ENCODE assay signal across 10 mouse cellular contexts in the genomic region with DNA sequence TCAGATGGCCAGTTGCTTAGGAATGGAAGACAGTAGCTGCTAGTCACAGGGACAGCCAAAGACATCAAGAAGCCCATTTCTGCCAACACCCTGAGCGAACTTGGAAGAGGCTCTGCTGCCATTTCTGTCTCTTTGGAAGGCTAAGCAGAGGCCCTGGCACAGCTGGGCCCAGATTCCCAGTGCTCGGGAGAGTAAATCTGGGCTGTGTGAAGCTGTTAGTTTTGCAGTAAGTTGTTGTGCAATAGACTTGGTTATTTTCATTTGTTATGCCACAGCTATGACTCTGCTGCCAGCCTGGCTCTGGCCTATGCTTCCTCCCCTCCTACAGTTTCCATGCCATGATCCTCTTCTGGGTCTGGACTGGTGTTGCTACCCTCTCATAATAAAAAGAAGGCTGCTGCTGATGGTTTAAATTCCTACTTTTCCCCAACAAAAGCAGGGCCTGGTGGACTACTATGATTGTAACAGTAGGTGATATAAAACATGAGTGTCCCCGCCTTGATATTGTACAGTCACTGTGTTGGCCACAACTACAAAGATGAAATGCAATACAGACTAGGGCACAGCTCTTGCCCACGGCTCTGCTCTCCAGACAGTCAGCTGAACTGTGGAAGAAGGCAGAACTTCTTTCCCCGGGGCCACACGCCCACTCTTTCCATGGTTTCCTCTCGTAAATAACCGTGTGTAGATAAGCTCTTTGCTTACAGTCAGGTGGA.
DNase-seq lines count a peak whose midpoint lies in the region; ATAC-seq and TF ChIP-seq lines count a peak whose summit lies in the region.
"Had no signal": no experiment of that assay in that cellular context is flagged by ENCODE, and none has a peak within 500 bp of the region (broad histone marks: within the 10 kb centered on the region; RNA-seq: fewer than 3 reads in every experiment).

No protein-coding gene starts in this region.

- 0 out of 2 replicates have a peak, but pooled peaks have one; percentile 11 for ATAC-seq in cerebellum, adult (ENCODE audit: insufficient number of reproducible peaks, low FRiP score, low TSS enrichment)
- ATAC-seq in midbrain, embryonic 11.5 days (ENCODE audit: low FRiP score): no peak
- ATAC-seq in midbrain, postnatal 0 days (ENCODE audit: low FRiP score): no peak
- ATAC-seq: midbrain, embryonic 15.5 days had no signal

- H3K4me3 ChIP-seq in midbrain, embryonic 11.5 days (ENCODE audit: low read depth, low read length): no peak overlapping the region
- no peak overlapping the region for H3K4me3 ChIP-seq in midbrain, postnatal 0 days (ENCODE audit: low read depth, low read length)
- no peak overlapping the region for H3K4me3 ChIP-seq in myocyte
- H3K4me3 ChIP-seq: hindbrain, embryonic 13.5 days; midbrain, embryonic 15.5 days had no signal

- TF ChIP-seq CTCF in midbrain, postnatal 0 days (IDR thresholded peaks at IDR 0.05): no peak

- no peaks in the 10 kb centered on the region for H3K79me2 ChIP-seq in myocyte (ENCODE audit: control insufficient read depth, insufficient read depth)

- no peaks in the 10 kb centered on the region for H3K36me3 ChIP-seq in midbrain, embryonic 11.5 days (ENCODE audit: control insufficient read depth, insufficient read depth, low read length)
- no peaks in the 10 kb centered on the region for H3K36me3 ChIP-seq in midbrain, postnatal 0 days (ENCODE audit: insufficient read depth, low read length)
- H3K36me3 ChIP-seq in myocyte (ENCODE audit: control insufficient read depth, insufficient read depth): no peaks in the 10 kb centered on the region
- H3K36me3 ChIP-seq: hindbrain, embryonic 13.5 days; midbrain, embryonic 15.5 days had no signal

- DNase-seq in cerebellum, postnatal 4 days (ENCODE audit: low spot score in 2 of 2): no peak
- peak; percentile 62 for DNase-seq in midbrain, embryonic 11.5 days (ENCODE audit: low spot score, missing footprints)
- DNase-seq in midbrain, postnatal 0 days (ENCODE audit: low spot score): no peak
- DNase-seq in fat pad, adult 2 months (ENCODE audit: extremely low read depth, low read depth, low spot score): peak; percentile 82
- DNase-seq in Muller cell, postnatal 12 days (ENCODE audit: inconsistent ontology term): no peak
- no peak for DNase-seq in layer of hippocampus, postnatal 25 days (ENCODE audit: extremely low spot score in 1 of 2, low spot score in 1 of 2)

- H3K4me2 ChIP-seq in midbrain, embryonic 11.5 days: no peak overlapping the region
- H3K4me2 ChIP-seq in midbrain, postnatal 0 days (ENCODE audit: low read depth, low read length, poor library complexity, severe bottlenecking): no peak overlapping the region
- peak overlapping the region; percentile 62 for H3K4me2 ChIP-seq in myocyte (ENCODE audit: low read depth)
- H3K4me2 ChIP-seq: hindbrain, embryonic 13.5 days; midbrain, embryonic 15.5 days had no signal

- H3ac ChIP-seq in myocyte (ENCODE audit: control insufficient read depth, insufficient read length): no peak overlapping the region

- H3K27ac ChIP-seq in midbrain, embryonic 11.5 days (ENCODE audit: low read depth, low read length): no peak overlapping the region
- H3K27ac ChIP-seq in midbrain, postnatal 0 days (ENCODE audit: low read depth, low read length): no peak overlapping the region
- H3K27ac ChIP-seq: hindbrain, embryonic 13.5 days; midbrain, embryonic 15.5 days had no signal

- WGBS in midbrain, embryonic 11.5 days: 91% methylated on average over 8 of the region's 8 CpGs
- WGBS in midbrain, postnatal 0 days: 83% methylated on average over 8 of the region's 8 CpGs

- no peaks in the 10 kb centered on the region for H3K9me3 ChIP-seq in midbrain, embryonic 11.5 days (ENCODE audit: control insufficient read depth, low read length)
- no peaks in the 10 kb centered on the region for H3K9me3 ChIP-seq in midbrain, postnatal 0 days (ENCODE audit: low read length)
- H3K9me3 ChIP-seq: hindbrain, embryonic 13.5 days; midbrain, embryonic 15.5 days had no signal

- no peaks in the 10 kb centered on the region for H3K4me1 ChIP-seq in midbrain, embryonic 11.5 days (ENCODE audit: control insufficient read depth, insufficient read depth, low read length)
- no peaks in the 10 kb centered on the region for H3K4me1 ChIP-seq in midbrain, postnatal 0 days (ENCODE audit: insufficient read depth, low read length)
- H3K4me1 ChIP-seq: midbrain, embryonic 15.5 days had no signal

- H3K9ac ChIP-seq in midbrain, embryonic 11.5 days (ENCODE audit: low read length): no peak overlapping the region
- no peak overlapping the region for H3K9ac ChIP-seq in midbrain, postnatal 0 days (replicated peaks; ENCODE audit: low read length, poor library complexity, severe bottlenecking)
- H3K9ac ChIP-seq: hindbrain, embryonic 13.5 days; midbrain, embryonic 15.5 days had no signal

- no peak for TF ChIP-seq POLR2A in myocyte (IDR thresholded peaks at IDR 0.05; ENCODE audit: insufficient read length, low read depth)

- H3K27me3 ChIP-seq in midbrain, embryonic 11.5 days (ENCODE audit: control insufficient read depth, insufficient read depth, low read length): no peaks in the 10 kb centered on the region
- H3K27me3 ChIP-seq in midbrain, postnatal 0 days (ENCODE audit: insufficient read depth, low read length): no peaks in the 10 kb centered on the region
- H3K27me3 ChIP-seq in myocyte (ENCODE audit: control insufficient read depth, insufficient read depth, insufficient read length): no peaks in the 10 kb centered on the region
- H3K27me3 ChIP-seq: hindbrain, embryonic 13.5 days; midbrain, embryonic 15.5 days had no signal

TF ChIP-seq in myocyte, 11 proteins besides CTCF, POLR2A, EP300 and RAD21:
- no peak for TF ChIP-seq SRF (IDR thresholded peaks at IDR 0.05; ENCODE audit: control insufficient read depth, insufficient read length, low read depth)
- TF ChIP-seq E2F4 (IDR thresholded peaks at IDR 0.05; ENCODE audit: insufficient read depth): no peak
- no peak for TF ChIP-seq TCF12 (IDR thresholded peaks at IDR 0.05; ENCODE audit: insufficient read depth, poor library complexity, severe bottlenecking)
- no peak for TF ChIP-seq USF1 (IDR thresholded peaks at IDR 0.05; ENCODE audit: low read depth)
- TF ChIP-seq TCF3 (IDR thresholded peaks at IDR 0.05; ENCODE audit: insufficient read length, low read depth): no peak
- peak; percentile 85 for TF ChIP-seq CEBPB (IDR thresholded peaks at IDR 0.05; ENCODE audit: insufficient read depth, poor library complexity, severe bottlenecking)
- TF ChIP-seq MYOD1 (IDR thresholded peaks at IDR 0.05; ENCODE audit: control insufficient read depth in 1 of 3, insufficient read length in 2 of 3, low read depth in 2 of 3): peak in 1 of 3 experiments; percentile 3
- no peak for TF ChIP-seq REST (IDR thresholded peaks at IDR 0.05; ENCODE audit: insufficient read depth, insufficient read length)

Comparison
In these comparisons a context has a peak if more than half of its experiments do, and no peak if none do; other contexts are left out.
1. DNase-seq: peak in midbrain, embryonic 11.5 days (single experiment) and fat pad, adult 2 months (single experiment); none in cerebellum, postnatal 4 days (0 of 2), midbrain, postnatal 0 days (single experiment), Muller cell, postnatal 12 days (single experiment) and layer of hippocampus, postnatal 25 days (0 of 2).